Mouse (Mus musculus): ENCODE results near the gene Clca3a1.

Clca3a1 gene

DNA sequence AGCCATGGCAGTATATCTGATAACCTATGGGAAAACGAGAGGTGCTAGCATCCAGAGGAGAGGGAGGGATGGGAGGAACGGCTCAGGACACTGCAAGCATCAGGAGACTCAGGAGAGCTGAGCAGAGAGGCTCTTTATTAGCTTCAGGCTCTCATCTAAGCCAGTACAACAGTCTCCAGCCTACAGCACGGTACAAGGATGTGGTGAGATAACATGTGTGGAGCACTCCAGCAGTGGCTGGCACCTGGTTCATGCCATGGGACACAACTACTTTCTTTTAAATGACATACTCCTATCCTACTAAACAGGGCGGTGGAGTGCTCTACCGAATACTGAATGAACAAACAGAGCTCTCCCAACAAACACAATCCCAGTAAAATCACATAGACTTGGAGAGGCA, 79.2 kb downstream of the Clca3a1 start:
- no peak for DNase-seq (ENCODE audit: low read depth)

DNA sequence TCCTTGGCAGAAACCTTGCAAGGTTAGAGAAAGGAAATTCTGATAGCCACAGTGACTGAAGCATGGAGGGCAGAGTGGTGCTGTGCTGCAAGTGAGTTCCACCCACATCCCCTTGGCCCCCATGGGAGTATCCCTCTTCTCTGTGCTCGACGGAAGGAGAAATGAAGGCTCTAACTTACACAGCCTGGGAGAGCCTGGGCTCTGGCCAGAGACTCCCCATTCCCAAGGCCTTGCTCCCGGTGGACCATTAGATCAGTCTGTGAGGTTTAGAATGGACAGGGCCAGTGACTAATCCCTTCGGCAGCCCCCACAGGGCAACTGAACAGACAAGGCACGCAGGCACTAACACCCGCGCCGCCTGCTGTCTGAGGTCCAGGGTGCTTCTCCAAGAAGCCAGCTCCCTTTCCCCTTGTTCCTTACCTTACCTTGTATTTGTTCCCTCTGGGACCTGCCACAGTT, 81.0 kb downstream of the Clca3a1 start:
- DNase-seq (ENCODE audit: low read depth), result no peak

Data from 416B (cell line).